Mouse (Mus musculus) granulocyte monocyte progenitor cell, adult 5-6 weeks (primary cell): ENCODE results near the gene Orai1. TPM values are rescaled to one million over a fixed set of nuclear protein-coding genes. Genes with fewer than 3 reads are reported as not detected.
"Not testable (repeated sequence)": the region's sequence is repeated elsewhere in the genome, so short reads cannot be mapped to it uniquely, and the experiment has no call there.

Source experiments
- ATAC-seq: replicated peaks from 2 replicates; pipeline ENCODE4 v1.8.0; 2016; ENCODE audit warnings: mild to moderate bottlenecking, moderate TSS enrichment, inconsistent platforms; ENCODE audit not compliant: poor library complexity, severe bottlenecking
- total RNA-seq, 2 experiments: library from RNA; stranded (forward) in 1 of 2; stranded (reverse) in 1 of 2; fragments of 200-712, 200-1000 nt in 1 of 2; fragments of >200 nt in 1 of 2; fragmentation: Nextera tagmentation in 1 of 2; gene quantifications; 2 replicates each; pipeline ENCODE4 v1.2.3; 2014 to 2017

Orai1 gene
- 40.9 and 43.8 TPM in 2 replicates for total RNA-seq (2014; fragmentation: Nextera tagmentation)
- total RNA-seq (2017): 15.6 and 22.4 TPM in 2 replicates

DNA sequence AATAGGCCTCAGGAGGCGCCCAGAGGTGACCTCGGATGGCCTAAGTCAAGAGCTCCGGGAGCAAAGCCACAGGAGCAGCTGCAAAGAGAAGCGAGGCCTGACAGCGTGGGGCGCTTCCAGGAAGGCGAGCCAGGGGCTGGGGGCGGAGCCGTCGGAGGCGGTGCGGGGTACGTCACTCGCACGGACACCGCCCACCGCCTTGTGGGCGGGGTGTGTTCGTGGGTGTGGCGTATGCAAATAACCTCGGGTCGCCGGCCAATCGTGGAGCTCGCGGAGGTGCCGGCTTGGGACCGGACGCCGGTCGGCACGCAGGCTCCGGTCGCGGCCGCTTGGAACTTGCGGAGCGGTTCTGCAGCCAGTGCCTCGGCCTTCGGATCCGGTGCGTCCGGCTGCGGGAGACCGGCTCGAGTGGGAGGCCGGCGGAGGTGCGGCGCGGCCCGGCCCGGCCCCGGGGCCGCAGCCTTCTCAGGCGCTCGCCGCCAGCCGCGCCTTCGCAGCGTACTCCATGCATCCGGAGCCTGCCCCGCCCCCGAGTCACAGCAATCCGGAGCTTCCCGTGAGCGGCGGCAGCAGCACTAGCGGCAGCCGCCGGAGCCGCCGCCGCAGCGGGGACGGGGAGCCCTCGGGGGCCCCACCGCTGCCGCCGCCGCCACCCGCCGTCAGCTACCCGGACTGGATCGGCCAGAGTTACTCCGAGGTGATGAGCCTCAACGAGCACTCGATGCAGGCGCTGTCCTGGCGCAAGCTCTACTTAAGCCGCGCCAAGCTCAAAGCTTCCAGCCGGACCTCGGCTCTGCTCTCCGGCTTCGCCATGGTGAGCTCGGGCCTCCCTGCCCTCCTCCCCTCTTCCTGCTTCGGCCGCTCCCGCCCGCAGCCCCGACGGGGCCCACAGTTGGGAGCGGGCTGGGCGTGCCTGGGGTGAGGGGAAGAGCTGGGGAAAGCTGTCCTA lies at the start of gene Orai1:
Gene Orai1 (plus strand): TSS at position 322 of the 949 bp plus-strand sequence.
- peak; percentile 79 for ATAC-seq

DNA sequence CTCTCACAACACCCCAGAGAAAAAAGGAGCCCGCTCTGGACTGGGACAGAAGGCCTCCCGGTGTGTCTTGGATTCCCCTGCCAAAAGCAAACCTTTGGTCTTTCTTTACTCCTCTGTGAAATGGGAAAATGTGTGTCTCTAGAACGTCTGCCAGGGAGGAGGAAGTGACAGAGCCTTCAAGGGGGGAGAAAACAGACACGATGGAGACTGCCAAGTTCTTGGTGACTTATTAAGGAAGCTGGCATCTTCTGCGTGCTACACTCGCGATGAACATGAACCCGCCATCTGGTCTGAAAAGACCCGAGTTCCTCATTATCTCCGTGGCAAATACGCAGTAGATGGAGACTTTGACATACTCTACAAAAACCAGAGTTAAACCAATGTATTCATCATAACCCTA lies 49.4 kb upstream of the Orai1 start:
- ATAC-seq: peak; percentile 46

DNA sequence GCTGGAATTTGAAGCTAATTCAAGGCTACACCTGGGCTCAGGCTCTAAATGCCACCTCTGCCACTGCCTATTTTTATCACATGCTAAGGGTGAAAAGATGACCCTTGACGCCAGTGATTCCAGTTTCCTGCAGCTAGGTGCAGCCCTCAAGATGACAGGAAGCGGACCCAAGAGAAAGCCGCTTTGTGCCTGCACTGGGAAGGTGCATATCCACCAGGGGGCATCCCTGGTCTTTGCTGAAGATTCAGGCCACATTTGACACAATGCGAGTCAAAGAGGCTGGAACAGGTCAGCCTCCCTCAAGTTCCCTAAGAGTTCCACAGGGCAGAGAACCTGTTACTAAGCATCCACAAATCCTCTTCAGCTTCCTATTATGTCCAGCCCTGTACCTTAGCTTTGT lies 46.6 kb upstream of the Orai1 start:
- ATAC-seq: peak; percentile 80

DNA sequence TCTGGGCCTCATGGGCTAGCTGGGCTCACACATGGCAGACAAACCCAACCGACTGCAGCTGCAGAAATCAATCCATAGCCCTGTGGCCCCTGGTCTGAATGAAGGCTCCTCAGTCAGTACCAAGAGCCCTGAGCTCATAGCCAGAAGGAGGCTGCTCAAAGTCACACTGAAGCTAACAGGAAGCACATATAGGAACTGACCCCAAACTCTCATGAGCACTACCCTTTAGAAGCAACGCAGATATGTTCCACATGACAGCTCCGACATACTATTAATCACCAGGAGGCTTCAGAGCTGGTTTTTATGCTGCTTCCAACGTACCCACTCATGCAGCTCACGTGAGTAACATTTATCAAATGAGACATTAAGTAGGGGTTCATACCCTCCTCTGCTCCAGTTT lies 44.8 kb upstream of the Orai1 start:
- no peak for ATAC-seq

DNA sequence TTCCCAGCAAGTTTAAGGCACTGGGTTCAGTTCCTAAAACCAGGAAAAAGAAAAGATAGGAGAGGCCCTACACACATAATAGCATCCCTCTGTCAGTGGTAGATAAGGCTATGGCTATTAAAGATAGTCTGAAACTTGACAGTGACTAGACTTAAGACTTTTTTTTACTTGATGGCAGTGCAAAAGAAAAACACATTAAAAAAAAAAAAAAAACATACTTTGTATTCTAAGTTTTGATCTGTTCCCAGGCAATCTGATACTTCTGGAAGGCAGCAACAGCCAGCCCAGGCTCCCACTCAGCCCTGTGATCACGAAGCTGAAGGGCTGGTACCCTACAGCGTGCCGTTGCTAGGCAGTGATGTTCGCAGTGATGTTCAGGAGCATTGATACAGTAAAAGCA lies 43.4 kb upstream of the Orai1 start:
- ATAC-seq: no peak

DNA sequence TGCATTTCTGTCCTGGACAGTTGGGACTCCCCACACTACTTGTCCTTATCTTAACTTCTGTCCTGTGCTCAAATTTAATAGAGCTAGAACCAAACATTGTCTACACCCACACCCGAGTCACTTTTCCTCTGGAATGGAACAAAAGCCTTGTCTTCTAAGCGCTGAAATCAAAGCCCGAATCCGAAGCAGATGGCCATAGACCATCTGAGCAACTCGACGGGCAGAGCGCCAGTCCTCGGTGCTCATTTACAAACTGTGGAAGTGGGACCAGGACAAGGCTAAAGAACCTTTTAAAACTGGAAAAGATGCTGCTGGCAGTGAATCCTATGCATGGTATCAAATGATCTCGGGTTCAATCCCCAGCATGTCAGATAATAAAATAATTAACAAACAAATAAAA lies 42.8 kb upstream of the Orai1 start:
- ATAC-seq: no peak

DNA sequence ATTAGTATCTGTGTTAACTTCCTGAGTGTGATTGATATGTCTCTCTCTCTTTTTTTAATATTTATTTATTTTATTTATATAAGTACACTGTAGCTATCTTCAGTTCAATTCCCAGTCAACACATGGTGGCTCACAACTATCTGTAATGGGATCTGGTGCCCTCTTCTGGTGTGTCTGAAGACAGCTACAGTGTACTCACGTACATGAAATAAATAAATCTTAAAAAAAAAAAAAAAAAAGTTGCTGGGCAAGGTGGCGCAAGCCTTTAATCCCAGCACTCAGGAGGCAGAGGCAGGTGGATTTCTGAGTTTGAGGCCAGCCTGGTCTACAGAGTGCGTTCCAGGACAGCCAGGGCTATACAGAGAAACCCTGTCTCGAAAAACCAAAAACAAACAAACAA lies 40.2 kb upstream of the Orai1 start:
- not testable (repeated sequence) for ATAC-seq

DNA sequence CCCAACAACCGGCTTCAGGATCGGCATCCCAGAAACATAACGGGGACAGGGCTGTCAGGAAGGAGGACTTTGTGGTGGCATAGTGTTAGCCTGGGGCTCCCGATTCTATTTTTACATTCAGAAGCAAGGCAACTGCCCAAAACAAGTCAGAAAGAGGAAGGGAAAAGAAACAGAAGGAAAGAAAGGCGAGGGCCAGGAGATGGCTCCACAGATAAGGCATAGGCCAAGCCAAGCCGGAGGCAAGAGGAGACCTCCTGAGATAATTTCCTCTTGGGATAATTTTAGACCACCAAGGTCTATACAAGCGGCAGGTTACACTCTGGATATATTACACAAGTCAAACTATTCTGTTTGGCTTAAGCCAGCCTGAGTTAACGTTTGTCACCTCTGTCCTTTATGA lies 35.9 kb upstream of the Orai1 start:
- ATAC-seq: peak; percentile 63

DNA sequence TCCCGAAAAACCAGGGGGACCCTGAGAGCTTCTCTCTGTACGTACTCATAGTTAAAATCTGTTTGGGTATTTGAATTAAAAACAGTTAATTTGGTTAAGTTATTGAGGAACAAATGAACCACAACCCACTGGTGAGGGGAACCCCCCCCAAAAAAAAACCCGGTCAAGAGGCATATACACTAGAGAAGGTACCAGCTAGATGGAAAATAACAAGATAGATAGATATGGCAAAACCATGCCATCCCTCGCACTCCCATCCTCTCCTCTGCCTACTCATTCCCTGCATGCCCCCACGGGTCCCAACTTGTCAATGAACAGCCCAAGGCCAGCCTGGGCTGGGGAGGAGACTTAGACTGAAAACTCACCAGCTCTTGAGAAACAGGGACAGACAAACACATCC lies 30.4 kb upstream of the Orai1 start:
- ATAC-seq: no peak

DNA sequence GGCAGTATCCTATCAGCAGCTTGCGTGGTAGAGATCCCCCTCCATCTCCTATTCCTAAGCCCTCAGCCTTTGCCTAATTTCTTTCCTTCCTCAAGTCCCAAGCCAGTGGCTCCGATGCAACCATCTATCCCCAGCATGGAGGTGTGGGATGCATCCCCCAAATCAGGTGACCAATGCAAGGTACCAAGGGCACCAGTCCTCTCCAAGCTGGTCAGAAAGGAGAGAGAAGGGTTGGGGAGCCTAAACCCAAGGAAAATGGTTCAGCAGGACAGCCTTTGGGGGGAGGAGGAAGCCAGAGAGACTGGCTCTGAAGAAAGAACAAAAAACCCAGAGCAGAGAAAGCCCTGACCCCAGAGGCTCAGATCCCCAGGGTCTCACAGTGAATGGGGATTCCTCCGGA lies 29.6 kb upstream of the Orai1 start:
- ATAC-seq: no peak

DNA sequence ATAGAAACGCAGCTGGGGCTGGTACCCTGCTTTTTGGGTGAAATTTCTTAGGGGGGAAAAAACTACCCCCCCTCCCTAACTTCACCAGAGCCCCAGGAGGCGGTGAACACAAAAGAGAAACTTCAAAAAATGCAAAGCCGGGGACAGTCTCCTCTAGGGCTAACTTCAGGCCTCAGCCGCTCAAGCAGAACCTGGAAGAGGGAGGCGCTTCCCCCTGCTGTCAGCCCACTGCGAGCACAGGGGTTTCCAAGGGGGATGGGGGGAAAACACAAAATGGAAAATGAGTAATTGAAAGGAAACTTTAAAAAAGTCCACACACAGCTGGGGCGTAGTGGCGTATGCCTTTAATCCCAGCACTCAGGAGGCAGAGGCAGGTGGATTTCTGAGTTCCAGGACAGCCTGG lies 28.8 kb upstream of the Orai1 start:
- ATAC-seq: no peak

DNA sequence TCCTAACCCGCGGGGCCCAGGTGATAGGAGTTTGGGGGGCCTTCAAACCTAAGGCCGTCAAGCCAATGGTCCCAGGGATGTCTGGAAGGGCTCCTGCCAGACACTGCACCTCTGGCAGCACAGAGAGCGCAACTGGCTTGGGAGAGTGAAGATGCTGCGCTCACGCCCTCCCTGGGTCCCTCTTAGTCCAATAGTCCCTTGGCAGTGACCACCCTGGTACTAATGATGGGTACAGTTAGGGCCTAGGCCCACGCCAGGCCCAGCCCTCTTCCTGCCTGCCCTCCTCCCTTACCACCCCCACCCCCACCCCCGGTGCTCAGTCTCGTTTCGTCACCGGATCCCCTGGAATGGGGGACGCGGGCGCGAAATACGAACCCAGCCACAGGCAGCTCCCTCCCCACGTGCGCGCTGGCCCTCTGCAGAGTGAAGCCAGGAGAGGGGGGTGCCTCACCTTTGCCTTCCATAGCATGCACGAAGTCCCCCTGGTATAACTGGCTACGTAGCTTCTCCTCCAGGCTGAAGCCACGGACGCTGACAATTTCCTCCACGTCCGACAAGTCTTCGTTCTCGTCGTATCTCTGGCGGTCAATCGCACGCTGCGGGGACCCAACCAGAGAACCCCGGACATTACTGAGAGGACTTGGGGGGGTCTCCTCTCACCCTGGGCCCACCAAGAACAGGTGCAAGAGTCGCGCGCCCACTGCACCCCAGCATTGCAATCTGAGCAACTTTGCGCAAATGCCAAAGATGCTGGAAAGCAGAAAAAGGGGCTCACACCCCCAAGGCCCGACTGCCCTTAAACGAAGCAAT lies 27.5 kb upstream of the Orai1 start:
- peak; percentile 15 for ATAC-seq

DNA sequence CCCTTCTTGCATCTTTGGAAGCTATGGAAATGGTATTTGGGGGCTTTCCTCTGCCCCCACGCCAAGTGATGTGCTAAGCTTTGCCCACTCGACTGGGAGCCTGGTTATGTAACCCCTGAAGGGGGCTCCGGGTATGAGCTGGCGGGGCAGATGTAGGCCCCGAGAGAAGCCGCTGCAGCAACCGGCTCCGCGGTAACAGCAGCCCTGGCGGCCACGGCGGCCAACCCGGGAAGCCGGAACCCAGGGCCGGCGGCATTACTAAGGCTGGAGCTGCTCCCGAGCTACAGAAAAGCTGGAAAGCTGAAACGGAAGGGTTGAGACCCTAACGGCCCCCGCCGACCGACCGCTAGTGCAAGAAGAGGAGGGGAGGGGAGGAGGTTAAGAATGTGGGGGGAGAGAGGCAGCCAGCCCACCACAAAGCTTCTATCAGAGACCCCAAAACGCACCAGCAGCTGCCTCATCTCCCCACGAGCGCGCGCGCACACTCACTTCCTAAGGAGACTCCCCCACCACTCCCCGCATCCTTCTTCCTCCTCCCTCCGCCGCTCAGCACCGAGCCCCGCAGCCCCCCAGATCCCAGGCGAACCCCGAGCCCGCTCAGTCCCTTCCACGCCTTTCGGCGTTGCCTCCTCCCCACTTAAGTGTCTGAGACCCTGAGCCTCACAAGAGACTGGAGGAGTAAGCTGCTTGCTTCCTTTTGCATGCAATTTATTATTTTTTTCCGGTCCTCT lies 26.7 kb upstream of the Orai1 start:
- peak; percentile 46 for ATAC-seq

DNA sequence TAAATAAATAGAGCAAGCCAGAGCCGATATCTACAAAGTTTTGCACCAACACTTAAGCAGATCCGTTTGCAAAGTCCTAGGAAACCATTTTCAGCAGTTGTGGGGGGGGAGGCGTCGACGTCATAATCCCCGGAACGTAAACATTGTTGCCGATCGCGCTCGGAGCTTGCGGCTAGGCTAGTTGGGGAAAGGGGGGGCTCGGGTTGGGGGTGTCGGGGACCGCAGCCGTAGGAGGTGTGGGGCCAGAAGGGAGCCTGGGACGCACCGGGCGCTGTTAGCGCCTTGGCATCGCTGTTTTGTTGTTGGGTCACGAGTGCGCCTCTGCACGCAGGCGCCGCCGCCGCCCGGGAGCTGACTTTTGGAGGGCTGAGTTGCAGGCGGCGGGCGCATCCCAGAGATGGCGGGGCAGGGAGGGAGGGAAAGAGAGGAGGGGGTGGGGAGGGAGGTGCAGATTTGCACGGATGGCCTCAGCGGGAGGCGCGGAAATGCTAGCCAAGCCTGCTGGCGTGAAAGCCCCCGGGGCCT lies 25.8 kb upstream of the Orai1 start:
- ATAC-seq: peak; percentile 55

DNA sequence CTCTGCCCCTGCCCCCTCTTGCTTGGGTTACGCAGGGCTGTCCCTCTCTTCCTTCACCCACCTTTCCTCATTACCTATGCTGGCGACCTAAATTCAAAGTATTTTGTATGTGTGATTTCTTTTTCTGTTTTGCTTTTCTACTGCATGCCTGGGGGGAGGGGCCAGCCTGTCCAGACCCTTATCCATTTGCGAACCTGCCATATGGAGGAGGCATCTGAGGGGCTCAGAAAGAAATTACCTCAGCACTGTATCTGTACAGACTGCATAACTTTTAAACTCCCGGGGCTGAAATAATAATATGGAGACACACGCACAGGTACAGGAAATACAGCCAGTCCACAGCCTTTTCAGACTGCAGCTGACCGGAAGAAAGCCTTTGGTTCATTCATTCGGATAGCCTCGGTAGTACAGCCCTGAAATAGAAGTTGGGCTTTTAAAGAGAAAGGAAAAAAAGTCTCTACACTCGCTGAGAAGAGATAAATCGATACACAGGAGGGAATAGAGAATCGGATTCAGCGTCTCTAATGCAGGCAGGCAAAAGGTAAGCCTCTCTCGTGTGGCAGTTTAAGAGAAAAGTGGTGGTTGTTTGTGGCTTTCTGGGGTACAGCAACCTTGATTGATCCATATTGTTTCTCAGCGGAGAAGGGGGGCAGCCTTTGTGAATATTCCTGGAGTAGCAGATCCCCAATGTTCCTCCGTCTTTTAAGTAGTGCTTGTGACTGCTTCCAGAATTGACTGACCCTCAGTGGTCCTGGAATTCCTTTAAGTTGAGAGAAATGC lies 25.1 kb upstream of the Orai1 start, which contains the start of gene Kdm2b:
Gene Kdm2b (minus strand): TSS at position 273 of the 780 bp plus-strand sequence.
- ATAC-seq: no peak

DNA sequence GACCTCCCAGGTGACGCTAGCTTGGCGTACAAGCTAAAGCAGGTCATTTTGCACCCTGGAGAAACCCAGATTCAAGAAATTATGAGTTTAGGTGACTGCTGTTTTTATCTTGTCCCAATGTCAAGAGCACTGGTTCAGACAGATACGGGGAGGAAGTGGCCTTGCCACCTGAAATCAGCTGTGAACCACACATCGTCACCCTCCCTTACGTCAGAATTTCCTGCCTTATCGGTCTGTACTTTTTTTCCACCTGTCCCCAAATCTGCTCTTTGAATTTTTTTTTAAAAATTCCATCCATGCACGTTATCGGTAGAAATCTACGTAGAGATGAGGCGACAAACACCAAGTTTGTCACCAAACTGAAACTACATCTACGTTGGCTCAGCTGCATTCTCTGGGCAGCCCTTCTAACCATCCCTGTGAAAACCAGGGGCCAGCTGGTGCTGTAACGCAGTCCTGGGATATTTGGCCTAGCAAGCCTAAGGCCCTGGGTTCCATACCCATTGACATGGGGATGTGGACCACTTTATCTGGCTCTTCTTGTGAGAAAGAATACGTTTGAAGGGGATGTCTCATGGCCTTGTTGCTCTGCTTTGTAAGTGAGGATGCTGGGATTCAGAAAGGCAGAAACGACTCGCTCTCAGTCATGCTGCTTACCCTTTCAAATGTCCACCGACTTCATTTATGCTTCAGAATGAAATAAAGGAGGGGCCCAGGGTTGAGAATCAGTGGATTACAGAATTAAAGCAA lies 24.3 kb upstream of the Orai1 start:
- no peak for ATAC-seq

DNA sequence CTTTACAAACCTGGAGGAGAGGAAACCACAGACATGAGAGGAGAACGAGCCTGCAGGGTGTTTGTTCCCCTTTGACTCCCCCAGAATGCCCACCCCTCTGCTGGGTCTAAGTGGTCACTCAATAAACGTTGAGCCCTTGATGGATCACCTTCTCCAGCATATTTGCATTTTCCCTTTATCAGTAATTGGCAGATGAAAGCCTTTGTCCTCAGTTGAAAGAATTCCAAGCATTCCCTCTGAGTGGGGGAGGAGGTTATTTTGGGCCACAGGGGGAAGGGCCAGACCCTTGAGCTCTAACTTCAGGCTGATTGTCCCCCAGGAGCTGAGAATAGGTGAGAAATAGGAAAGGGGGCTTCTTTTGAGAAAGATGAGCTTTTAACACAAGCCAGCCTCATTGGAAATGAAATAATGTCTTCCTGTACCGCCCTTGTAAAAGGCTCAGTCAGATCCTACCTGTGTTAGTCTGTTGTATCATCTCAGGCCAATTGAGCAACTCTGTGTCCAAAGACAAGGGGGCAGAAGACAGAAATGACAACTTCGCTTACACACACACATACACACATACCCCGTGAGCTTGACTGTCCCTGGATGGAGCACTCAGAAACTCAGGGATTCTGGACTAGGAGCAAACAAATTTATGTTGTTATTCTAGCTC lies 23.4 kb upstream of the Orai1 start:
- no peak for ATAC-seq

DNA sequence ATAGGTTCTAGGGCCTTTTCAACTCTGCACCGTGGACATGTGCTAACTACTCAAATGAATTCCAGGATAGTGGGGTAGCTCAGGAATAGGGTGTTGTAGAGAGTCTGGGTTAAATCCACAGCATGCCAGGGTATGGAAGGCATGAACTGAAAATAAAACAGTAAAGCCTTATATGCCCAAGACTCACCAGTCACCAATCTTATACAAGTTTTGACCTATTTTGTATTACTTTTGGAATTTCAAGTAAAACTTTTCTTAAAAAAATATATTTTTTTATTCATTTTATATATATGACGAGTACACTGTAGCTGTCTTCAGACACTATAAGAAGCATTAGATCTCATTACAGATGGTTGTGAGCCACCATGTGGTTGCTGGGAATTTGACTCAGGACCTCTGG lies 21.1 kb upstream of the Orai1 start:
- ATAC-seq: no peak
